Mouse (Mus musculus): Measurements from ENCODE around the gene Dusp16. TPM values are rescaled to one million over a fixed set of nuclear protein-coding genes. Genes with fewer than 3 reads are reported as not detected.
A peak's percentile ranks its signal among the peaks of the same experiment; 100 is the strongest.

The Dusp16 gene
- total RNA-seq, 2 experiments from 2014 or later, result 0.33 to 2.6 TPM

GRCm38 (mm10) chr6:134793046-134793806 is 801 bp upstream of the Dusp16 start:
- ATAC-seq (replicated peaks; ENCODE audit: poor library complexity), result no peak

GRCm38 (mm10) chr6:134791251-134792118 is 940 bp downstream of the Dusp16 start:
- peak; percentile 54 for ATAC-seq (replicated peaks; ENCODE audit: poor library complexity)

DNA sequence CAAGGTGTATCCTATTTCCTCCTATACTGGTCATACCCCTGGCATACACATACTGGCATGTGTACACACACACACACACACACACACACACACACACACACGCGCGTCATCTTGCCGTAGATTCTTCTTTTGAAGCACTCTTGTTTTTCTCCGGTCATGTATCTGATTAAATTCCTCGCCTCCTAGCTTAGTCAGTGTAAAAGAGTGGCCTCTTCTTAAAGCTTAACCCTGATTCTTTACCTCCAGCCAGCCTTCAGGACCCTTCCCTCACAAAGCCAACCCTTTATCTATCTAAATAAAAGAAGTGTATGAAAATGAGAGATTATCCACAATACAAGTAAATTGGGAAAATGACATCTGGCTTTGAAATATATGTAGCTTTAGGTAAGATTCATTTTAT is 3.3 kb downstream of the Dusp16 start:
- ATAC-seq (replicated peaks; ENCODE audit: poor library complexity), result no peak

DNA sequence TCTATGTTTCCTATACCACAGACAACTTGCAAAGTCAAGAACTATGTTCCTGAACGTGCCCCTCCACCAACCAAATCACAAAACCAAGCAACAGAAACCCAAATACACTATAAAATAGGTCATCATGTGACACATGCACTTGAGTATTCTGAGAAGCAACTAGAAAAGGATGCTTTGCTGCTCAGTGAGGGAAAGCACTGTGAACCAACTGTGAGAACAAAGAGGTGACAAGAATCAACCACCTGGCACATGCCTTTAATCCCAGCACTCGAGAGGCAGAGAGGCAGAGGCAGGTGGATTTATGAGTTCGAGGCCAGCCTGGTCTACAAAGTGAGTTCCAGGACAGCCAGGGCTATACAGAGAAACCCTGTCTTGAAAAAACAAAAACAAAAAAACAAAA is 6.0 kb downstream of the Dusp16 start:
- no peak for ATAC-seq (replicated peaks; ENCODE audit: poor library complexity)

GRCm38 (mm10) chr6:134782900-134783299 is 9.5 kb downstream of the Dusp16 start:
- ATAC-seq (replicated peaks; ENCODE audit: poor library complexity), result no peak

DNA sequence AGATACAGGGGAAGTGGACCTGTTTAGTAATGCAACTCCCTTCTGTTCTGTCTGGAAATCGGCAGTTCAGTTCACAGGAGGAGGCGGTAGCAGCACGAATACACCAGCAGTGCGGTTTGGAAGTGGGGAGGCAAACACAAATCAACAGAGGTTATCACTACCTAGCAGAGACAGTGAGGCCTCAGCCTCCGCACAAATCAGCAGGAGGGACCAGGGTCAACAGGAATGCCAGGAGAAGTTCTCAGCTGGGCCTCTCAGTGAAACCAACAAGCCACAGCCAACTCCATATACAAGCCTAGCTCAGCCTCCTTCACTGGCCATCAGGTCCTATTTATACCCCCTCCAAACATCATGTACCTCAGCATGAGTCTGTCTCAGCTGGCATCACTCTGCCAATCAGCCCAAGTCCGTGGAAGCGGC is 10.9 kb downstream of the Dusp16 start:
- peak; percentile 34; the same call in 1 of the 2 replicates for ATAC-seq (replicated peaks; ENCODE audit: poor library complexity)

DNA sequence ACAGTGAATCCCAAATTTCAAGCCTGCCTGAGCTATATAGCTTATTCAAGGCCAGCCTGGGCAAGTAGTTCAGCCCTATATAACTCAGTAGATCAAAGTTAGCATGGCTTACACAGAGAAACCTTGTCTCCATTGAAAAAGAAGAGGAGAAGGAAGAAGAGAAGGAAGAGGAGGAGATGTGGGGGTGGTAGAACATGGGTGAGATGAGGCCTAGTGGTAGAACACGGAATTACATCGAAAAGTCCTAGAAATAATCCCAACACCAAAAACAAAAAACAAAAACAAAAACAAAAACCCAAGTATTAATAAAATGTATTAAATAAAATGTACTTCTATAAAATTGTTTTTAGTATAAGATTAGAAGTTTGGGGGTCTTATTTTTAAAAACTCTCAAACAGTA is 12.4 kb downstream of the Dusp16 start:
- peak; percentile 60; the same call in 1 of the 2 replicates for ATAC-seq (replicated peaks; ENCODE audit: poor library complexity)

GRCm38 (mm10) chr6:134773961-134774360 is 18.5 kb downstream of the Dusp16 start:
- peak; percentile 80 for ATAC-seq (replicated peaks; ENCODE audit: poor library complexity)

GRCm38 (mm10) chr6:134773292-134773893 is 19.0 kb downstream of the Dusp16 start:
- no peak for ATAC-seq (replicated peaks; ENCODE audit: poor library complexity)

DNA sequence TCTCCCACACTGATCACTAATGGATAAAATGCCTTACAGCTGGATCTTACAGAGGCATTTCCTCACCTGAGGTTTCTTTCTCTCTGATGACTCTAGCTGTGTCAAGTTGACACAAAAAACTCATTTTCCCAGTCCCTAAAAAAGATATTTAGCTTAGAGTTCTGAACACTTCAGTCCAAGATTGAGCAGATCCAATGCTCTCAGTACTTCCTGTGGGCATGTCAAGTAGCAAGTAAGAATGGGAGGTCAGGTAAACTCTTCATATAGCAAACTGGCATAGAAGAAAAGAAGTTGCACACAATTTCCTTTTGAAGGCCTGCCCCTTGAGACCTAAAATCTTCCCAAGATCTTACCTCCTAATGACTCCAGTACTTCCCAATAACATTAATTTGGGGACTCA is 22.1 kb downstream of the Dusp16 start:
- no peak for ATAC-seq (replicated peaks; ENCODE audit: poor library complexity)

DNA sequence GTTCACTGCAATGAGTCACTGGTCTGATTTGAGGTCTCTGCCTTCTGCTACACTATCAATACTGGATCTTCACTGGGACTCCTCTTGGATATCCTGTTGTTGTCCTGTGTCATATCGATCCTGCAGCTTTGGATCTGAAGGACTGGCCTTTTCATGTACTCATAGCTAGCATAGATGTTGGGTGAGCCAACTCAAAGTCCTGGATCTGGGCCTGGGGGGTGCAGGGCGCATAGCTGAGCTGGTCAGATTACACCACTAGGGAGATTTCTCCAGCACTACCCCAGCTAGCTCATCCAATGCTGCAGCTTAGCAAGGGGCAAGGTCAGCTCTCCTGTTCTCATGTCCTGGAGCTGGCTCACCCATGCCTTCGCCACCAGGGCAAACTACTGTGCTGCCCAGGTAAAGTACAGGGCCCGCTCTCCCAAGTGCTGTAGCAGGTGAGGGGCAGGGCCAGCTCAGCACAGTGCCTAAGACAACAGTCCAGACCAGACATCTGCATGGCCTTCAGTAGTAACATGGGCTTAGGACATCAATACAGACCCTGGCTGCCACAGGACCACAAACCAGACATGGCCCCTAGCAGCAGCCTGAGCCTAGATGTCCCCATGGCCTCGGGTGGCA is 27.9 kb downstream of the Dusp16 start:
- no peak for ATAC-seq (replicated peaks; ENCODE audit: poor library complexity)

DNA sequence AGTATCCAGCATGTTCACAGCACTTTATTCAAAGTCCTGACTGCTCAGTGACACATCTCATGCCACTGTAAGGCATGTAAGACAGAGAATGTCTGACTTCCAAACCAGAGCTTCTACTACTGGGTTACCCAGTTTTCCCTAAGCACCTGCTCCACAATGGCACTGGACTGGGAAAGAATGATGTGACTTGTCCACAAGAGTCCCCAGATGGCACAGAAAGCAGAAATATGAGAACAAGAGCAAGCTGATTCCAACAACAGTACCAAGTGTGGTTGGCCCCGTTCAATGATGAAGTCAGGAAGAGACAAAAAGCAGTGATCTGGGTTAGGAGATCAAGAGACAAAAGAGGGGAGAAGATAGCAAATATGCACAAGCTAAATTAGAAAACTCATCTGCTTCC is 29.0 kb downstream of the Dusp16 start:
- ATAC-seq (replicated peaks; ENCODE audit: poor library complexity), result no peak

- ATAC-seq (replicated peaks; ENCODE audit: poor library complexity), result no peak
Measured at GRCm38 (mm10) chr6:134761808-134762207, 30.6 kb downstream of the Dusp16 start.

GRCm38 (mm10) chr6:134760926-134761544 is 31.4 kb downstream of the Dusp16 start:
- ATAC-seq (replicated peaks; ENCODE audit: poor library complexity), result no peak

GRCm38 (mm10) chr6:134756058-134756457 is 36.4 kb downstream of the Dusp16 start:
- ATAC-seq (replicated peaks; ENCODE audit: poor library complexity), result peak; percentile 28; the same call in 1 of the 2 replicates

- ATAC-seq (replicated peaks; ENCODE audit: poor library complexity), result no peak
Measured at GRCm38 (mm10) chr6:134753858-134754257, 38.6 kb downstream of the Dusp16 start.

GRCm38 (mm10) chr6:134753412-134753811 is 39.0 kb downstream of the Dusp16 start:
- ATAC-seq (replicated peaks; ENCODE audit: poor library complexity), result peak; percentile 81

- peak; percentile 79 for ATAC-seq (replicated peaks; ENCODE audit: poor library complexity)
Measured at GRCm38 (mm10) chr6:134751883-134752647, 40.4 kb downstream of the Dusp16 start.

- ATAC-seq (replicated peaks; ENCODE audit: poor library complexity), result no peak
Measured at GRCm38 (mm10) chr6:134751087-134751486, 41.3 kb downstream of the Dusp16 start.

DNA sequence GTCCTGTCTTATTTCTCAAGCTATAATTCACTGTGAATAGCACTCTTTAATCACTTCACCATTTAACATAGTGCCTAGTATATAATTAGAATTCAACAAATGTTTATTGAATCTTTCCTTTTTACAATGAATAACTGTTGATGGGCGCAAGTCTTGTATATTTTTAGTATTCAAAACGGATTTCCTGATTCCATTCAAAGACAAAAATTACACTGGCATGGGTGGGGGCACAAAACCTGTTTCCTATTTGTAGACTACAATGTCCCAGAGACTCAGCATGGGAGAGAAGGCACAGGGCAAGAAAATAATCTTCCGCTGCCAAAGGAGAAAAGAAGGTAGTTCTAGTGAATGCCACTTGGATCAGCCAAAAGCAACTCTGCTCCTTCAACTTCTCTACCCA is 44.3 kb downstream of the Dusp16 start:
- ATAC-seq (replicated peaks; ENCODE audit: poor library complexity), result no peak

All from megakaryocyte progenitor cell, adult 5-6 weeks (primary cell).